Mouse (Mus musculus) retina, embryonic 14.5 days (tissue): ENCODE data around the gene Hmga2.
A peak's percentile ranks its signal among the peaks of the same experiment; 100 is the strongest.

Source experiments
- DNase-seq: peaks from one replicate; pipeline ENCODE4 v3.0.0-alpha.2; 2015; ENCODE audit warnings: low spot score

Hmga2 gene

DNA sequence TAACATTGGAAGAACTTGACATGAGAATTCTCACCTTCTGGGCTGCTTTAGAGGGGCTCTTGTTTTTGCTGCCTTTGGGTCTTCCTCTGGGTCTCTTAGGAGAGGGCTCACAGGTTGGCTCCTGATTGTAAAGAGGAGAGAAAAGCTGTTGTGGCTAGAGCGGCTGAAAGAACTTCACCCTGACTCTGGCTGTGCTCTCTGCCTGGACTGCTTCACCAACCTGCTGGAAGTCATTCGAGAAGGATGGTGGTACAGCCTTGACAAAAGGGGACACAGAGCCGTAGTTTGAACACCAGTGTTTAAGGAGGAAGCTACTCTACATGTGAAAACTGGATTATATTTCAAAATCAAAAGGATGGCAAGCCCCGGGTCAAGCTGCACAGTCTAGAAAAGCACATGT is 3.1 kb downstream of the Hmga2 start:
- DNase-seq: no peak

DNA sequence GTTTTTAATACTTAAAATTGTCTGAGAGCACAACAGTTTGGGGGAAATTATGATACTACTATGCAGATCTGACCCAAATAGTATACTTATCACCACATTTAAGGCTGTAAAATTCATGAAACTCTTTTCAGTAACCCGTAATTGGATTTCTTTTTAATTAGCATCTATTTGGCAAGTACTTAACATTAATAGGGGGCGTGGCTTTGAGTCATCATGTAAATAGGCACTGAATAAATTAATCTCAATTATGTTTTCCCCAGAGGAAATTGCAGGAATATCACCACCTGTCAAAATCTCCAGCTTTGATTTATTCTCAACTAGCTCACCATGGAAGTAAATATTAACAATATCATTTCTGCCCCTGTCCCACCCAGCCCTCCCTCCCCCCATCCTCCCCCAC is 3.7 kb downstream of the Hmga2 start:
- no peak for DNase-seq

DNA sequence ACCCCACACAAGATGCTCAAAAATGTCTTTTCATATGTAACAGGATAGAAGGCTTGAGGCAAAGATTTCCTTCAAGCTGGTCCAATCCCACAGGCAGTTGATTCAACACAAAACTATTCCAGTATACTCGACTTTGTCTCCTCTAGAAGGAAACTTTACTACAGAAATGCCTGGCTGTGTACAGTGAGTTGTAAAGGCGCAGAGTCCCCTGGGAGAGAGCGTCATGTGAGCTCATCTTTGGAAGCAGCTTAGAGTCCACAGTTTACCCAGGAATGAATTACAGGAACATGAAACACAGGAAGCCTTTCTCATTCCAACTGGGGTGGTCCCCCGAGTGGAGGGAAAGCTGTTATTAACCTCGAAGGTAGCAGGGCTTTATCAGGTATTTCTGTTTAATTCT is 11.1 kb downstream of the Hmga2 start:
- no peak for DNase-seq

DNA sequence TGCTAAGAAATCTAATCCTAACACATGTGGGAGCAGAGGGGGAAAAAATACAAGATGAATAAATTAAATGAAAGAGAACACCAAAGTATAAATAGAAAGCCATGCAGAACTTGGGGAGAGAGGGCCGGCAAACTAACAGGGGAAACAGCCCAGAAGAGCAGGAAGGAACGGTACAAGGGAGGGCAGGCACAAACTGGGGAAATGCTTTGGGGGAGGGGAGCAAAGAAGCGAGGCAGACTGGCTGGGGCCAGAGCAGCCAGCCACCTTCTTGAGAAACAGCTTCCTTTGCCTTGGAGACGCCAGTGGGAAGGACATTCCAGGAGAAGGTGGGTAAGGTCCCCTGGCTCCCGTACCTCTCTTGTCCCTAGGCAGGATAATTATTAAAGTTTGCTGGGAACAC is 14.5 kb downstream of the Hmga2 start:
- DNase-seq: no peak

DNA sequence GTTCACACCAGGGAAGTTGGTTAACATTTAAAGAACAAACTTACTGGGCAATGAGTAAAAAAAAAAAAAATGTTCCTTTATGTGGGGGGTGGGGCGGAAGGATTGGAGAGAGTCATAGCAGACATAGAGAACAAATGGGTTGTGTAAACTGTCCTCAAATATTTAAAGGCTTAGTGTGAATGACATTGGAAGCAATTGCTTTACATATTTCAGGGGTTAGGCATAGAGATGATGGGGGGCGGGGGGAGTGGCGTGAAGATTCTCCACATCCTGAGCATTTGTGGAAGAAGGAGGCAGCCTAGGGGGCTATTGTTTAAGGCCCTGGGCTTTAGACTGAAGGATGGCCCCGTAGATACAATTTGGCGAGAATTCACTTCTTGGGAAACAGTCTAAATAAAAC is 15.0 kb downstream of the Hmga2 start:
- DNase-seq: no peak

DNA sequence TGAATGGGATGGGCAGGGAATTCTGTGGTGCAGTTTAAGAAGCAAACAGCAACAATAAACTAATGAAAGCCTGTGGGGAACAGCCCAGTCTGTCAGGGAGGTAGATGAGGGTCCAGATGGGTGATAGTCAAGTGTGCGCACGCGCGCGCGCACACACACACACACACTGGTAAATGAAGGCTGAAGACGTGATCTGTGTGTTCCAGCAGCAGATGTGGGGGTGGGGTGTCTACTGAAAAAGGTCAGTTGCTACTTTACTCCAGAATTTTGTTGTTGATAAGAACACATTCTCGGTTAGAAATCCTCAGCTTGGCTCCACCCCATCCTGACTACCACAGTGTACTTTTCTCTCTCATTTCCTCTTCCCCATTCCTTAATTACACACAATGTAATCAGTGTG is 17.4 kb downstream of the Hmga2 start:
- no peak for DNase-seq

DNA sequence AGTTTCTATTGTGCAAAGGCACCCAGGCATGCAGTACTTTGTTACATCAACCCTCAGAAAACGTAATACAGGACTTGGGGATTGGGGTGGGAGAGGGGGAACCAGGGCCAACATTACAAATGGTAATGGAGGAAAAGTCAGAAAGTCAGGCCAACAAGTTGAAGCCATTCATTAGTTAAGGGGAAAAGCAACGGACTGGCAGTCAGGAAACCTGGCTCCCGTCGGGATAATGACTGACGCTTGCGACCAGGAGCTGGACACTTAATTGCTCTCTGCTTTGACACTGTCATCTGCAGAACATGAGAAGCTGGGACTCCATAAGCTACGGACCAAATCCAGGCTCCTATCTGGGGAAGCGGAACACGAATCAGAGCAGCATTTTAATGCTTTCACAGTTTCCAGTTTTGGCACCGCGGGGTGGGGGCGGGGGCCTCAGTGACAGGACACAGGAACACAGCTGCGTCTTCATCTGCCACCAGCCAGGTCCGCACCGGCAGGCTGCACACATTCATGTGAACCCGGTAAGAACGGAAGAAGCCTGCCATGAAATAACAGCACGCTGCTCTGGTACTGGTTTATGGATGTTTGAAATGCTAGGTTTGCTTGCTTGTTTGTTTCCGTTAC is 26.5 kb downstream of the Hmga2 start:
- peak; percentile 57 for DNase-seq

DNA sequence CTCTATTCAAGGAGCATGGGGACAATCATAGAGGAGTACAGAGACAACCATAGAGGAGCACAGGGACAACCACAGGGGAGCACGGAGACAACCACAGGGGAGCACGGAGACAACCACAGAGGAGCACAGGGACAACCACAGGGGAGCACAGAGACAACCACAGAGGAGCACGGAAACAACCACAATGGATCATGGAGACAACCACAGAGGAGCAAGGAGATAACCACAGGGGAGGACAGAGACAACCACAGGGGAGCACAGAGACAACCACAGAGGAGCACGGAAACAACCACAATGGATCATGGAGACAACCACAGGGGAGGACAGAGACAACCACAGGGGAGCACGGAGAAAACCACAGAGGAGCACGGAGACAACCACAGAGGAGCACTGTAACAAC is 29.5 kb downstream of the Hmga2 start:
- no peak for DNase-seq

DNA sequence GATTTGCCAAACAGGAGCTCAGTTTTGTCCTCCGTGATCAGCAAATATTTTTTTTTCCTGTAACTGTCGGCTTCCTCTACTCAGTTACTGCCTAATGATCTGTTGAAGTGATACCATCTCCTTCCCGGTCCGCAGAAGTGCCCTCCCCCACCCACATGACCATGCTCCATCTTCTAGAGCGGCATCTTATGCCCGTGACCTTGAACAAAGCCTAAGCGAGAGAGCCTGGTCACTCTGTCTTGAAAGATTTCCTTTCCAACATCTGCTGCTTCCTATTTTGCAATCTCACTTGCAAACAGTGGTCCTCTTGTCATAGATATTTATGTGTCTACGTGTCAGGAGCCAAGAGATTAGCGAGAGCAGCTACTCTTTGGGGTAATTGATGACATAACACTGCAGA is 30.1 kb downstream of the Hmga2 start:
- no peak for DNase-seq

DNA sequence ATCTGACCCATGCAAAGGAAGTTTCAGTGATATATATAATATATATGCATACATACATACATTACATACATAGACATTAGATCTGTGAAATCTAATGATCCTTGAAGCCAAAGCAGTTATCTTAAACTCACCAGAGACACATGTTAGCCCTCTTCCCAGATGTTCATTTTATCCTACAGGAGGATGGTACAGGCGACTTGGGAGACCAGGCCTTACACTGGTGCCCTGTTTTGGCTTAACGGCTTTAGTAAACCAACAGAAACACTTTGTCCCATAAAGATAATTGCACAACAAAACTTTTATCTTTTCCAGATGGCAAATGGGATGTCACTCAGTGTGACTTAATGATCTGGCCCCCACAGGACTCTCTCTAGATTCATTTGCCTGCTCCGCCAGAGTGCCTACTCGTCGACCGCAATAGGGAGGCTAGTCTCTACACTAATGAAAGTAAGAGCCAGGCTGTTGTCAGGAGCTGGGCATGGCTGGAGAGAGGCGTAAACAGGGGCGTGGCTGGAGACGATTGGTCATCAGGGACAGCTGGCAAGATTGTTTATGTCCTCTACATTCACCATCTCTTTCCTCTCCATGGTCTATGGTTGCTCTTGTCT is 31.7 kb downstream of the Hmga2 start:
- no peak for DNase-seq

DNA sequence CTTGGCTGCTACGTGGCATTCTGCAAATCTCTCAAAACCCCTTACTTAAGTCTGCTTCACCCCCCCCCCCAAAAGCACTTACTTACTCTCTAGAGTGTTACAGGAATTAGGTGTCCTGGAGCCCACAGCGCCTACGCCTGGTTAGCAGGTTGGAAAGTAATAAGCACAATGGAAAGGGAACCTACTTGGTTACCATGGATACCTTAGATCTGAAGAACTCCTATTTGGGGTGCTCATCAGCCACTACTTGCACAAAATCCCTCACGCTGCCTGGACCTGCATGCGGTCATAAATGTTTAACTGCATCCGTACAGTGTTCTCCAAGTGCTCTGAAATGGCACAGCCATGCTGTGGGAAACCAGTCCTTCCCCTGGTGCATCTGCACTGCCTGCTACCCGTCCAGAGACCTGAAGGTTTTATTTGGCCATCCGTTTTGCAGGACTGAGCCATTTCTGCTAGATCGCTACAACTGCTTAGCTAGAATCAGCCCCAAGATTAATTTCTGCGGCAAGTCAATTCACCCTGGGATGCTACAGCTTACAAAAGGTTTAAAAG is 32.4 kb downstream of the Hmga2 start:
- DNase-seq: no peak

DNA sequence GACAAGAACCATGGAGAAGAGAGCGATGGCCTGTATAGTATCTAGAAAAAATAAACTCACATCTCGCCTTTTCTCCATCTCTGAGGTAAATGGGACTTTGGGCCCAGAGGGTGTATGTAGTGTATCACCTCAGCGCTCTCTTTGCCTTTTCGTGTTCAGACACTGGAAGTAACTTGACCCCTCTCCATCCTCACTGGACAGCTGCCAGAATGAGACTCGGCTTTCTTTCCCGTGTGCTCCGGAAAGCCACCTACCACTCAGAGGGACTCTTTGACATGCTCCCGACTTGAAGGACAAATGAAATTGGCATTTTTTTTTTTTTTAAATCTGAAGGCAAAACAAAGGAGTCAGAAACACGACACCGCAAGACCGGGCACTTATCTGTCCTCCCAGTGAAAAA is 35.0 kb downstream of the Hmga2 start:
- DNase-seq: no peak

DNA sequence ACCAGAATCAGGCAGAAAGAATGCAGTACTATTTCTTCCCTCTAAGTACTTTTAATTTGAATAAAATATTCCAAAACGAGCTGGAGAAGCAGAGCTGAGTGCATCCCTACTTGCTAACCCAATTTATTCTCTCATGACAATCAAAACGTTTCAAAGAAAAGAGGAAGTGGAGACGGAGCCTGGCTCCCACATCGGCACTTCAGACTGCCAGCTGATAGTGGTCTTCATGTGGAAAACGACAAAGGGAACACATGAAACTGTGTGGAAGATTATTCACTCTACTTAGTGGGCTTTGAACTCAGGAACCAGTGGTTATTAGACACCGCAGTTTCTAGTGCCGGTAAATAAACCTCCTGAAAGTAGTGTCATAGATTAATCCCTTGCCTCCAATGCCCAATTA is 41.8 kb downstream of the Hmga2 start:
- no peak for DNase-seq

DNA sequence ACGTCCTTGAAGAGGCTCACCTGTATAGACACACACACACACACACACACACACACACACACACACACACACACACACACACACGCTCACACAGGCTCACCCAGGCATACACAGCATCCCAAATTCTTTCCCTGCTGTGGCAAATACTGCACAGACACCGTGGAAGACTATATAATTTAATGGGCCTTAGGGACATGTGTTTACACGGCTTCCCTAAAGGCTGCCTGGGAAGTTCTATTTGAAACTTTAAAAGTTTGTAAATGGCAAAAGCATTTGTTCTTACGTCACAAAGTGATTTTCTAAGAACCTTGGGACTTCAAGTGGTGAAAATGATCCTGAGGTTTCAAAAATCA is 42.8 kb downstream of the Hmga2 start:
- DNase-seq: no peak

DNA sequence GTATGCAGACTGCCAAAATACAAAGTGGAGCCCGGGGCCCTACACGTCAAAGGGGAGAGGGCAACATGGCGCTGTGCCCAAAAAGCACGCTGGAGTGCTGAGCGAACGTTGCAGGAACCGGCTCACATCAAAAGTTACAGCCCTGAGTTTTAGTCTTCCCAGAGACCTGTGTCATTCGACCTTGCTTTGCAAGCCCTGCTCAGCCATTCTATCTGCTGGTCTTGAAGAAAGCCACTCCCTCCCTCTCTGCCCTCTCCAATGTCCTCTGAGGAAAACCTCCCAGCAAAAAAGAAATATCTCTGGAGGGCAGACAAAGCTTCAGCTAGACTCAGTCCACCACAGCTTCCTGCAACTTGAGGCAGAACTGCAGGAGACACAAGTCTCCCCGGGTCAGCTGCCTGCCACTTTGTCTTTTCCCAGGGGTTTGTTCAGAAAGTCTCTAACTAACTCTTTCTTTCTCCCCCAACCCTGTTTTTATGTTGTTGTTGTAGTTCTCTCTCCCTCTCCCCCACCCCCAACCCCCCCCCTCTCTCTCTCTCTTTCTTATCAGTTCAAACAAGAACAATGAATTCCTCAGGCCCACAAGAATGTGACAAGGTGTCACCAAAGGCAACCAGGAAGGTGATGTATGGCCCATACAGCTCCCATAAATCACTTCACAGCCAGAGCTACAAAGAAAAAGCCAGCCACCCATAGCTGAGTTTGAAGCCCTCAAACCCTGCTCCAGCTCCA is 43.4 kb downstream of the Hmga2 start:
- DNase-seq: no peak

DNA sequence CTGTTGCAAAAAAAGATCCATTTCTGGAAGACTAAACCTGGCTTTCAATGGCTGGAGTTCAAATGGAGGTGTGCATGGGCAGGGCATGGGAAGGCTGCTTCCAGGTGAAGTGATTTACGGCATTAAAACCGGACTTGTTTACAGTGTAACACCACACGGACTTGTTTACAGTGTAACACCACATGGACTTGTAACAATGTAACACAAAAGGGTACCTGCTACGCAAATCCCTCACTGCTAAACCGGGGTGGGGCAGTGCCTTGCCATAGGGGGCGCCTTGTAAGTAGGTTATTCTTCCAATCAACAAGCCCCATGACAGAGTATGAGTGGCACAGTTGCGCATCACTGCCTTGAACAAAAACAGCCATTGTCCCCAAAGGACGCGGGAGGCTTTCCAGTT is 44.2 kb downstream of the Hmga2 start:
- no peak for DNase-seq

DNA sequence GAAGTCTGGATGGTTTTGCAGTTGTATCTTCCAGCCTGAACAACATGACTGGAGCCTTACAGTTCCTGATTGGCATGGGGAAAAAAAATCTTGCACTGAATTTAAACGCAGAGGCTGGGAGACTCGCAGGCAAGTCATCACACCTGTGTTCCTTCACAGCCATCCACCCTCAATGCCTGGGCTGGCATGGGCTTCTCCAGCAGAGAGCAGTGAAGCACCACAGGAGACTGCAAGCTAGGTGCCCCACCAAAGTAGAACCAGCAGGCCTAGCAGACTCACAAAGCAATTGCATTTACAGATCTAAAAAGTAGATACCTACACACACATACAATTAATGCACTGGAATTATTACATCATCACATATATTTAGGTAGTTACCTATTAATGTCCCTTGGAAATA is 44.8 kb downstream of the Hmga2 start:
- no peak for DNase-seq

DNA sequence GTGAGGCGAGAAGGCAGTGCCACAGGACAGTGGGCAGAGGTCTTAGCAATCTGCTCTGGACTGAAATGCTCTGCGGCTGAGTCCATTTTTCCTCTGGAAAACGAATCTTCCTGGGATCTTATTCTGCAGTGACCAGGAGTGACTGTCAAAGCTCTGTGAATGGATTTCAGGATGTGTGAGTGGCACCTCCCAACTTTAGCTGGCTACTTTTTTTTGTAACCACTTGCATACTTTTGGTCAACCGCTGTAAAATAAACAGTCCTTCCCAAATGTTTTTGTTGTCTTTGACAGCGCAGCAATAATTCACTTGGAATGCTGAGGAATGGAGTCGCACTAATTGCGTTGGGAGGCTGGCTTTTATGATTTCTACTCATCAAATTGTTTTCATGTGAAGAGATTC is 45.8 kb downstream of the Hmga2 start:
- DNase-seq: no peak

DNA sequence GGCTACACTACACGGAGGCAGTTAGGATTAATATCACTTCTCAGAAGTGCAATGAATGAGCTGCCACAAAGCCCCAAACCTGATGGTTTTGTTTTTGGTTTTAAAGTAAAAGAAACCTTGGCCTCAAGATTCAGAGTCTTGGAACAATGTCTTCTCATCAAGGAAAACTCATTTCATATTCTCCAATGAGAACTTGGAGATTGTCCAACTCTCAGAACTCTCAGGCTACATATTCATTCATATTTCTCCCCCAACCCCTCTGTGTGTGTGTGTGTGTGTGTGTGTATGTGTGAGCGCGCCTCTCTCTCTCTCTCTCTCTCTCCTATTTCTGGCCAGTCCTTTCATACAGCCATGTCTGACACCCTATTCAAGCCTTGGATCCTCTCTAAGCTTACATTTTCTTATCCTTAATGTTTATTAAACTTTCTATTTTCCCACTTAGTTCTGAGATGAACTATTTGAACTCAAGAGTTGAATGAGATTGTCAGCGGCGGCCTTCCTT is 46.5 kb downstream of the Hmga2 start:
- no peak for DNase-seq

DNA sequence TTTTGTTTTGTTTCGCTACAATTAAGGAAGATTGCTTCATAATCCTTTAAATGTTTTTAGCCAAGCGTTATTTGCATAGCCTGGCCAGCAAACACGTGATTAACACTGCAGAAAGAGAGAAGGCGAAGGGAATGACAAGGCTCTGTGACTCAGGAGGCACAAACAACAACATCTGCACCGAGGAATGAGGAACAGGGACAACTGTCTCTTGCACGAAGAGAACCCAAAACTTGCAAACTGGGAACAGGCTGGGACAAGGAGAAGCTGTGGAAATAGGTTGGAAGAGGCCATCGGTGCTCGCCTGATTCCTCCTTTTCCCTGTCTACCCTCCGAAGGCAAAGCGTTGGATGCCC is 47.1 kb downstream of the Hmga2 start:
- DNase-seq: no peak

DNA sequence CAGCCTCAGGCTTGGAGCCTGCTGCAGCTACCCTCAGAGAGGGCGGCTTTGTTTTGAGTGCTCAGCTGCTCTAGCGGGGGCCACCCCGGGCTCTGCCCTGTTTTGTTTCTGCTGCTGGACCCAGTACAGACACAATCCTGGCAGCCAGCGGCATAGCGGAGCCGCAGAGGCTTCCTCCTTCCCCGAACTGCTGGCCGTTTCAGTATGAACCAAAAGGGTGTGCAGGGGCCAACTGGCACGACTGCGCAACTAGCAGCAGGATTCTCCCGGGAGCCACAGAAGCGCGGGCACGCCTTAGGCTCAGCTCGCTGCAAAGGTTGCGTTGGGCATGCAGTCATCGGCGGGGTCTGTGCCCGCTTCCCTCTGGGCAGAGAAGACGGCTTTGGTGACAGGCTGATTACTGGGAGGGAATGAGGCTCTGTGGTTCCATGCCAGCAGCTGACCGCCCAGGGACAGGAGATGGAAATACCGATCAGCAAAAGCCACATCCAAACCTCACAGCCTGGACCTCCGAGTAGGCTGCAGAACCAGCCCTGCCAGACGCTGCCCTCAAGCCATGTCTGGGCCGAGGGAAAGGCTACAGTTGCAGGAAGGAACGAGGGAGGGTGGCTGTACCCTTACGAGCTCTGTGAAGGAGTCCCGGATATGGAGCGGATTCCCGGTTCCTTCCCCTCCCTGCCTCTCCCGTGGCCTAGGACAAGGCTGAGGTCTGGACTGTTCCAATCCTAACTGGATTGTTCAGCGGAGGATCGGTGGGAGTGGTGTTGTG is 47.7 kb downstream of the Hmga2 start:
- DNase-seq: no peak

DNA sequence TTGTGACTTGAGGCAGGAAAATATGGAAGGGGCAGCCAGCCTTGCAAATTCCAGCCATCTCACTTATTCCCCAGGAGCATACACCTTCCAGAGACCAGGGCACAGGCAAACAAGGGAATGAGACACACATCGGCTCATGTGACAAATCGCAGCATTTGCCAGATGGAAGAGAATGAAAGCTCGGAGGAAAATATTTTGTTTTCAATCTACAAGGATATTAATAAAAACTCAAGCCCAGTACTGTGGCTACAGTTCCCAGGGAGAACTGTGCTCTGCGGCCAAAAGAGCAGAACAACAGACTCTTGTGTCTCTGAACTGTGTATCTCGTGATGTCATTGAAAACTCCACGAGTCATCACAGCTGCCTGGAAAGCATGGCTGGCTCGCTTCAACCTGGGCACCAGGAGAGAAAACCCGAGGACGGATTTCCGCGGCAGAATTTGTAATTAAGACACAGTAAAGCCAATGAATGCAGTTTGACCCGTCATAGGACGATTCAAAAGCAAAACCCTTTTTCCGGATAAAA is 50.1 kb downstream of the Hmga2 start:
- DNase-seq: no peak
